Mouse (Mus musculus) liver, embryonic 14.5 days (tissue): ENCODE results near the gene Rad51b.

Experiments
- CTCF ChIP-seq: IDR thresholded peaks from 2 replicates; pipeline ENCODE4 v1.5.1; 2016; ENCODE audit warnings: antibody characterized with exemption, low read depth, control low read depth
- EP300 ChIP-seq: IDR thresholded peaks from 2 replicates; pipeline ENCODE4 v1.6.1; 2016; ENCODE audit warnings: antibody characterized with exemption, low read depth

GRCm38 (mm10) chr12:79504641-79505040 lies 207.6 kb downstream of the Rad51b start:
- no peak for TF ChIP-seq CTCF
- no peak for TF ChIP-seq EP300
